Mouse (Mus musculus) liver, embryonic 12.5 days (tissue): ENCODE results near the gene Pgap1. TPM values are rescaled to one million over a fixed set of nuclear protein-coding genes. Genes with fewer than 3 reads are reported as not detected.

Experiments
- ATAC-seq: fragments of 200-750 bp; cut with Nextera tagmentation; 2 replicates; pipeline ENCODE4 v1.8.0; 2017; ENCODE audit warnings: moderate number of reproducible peaks, mild to moderate bottlenecking, moderate library complexity
- H3K27ac ChIP-seq: fragments of 300-500 bp; sonication (generic); 2 replicates; pipeline ENCODE4 v1.5.1; 2016; ENCODE audit warnings: mild to moderate bottlenecking
- H3K27me3 ChIP-seq: fragments of 300-500 bp; sonication (generic); replicated peaks from 2 replicates; pipeline ENCODE4 v1.6.1; 2016; ENCODE audit warnings: mild to moderate bottlenecking, moderate library complexity
- H3K36me3 ChIP-seq: fragments of 300-500 bp; sonication (generic); 2 replicates; pipeline ENCODE4 v1.6.1; 2016; ENCODE audit warnings: mild to moderate bottlenecking, moderate library complexity
- H3K4me1 ChIP-seq: fragments of 300-500 bp; sonication (generic); 2 replicates; pipeline ENCODE4 v1.6.1; 2016
- H3K4me2 ChIP-seq: fragments of 300-500 bp; sonication (generic); 2 replicates; pipeline ENCODE4 v1.6.1; 2016; ENCODE audit warnings: mild to moderate bottlenecking, moderate library complexity
- H3K4me3 ChIP-seq: fragments of 300-500 bp; sonication (generic); 2 replicates; pipeline ENCODE4 v1.5.1; 2016; ENCODE audit warnings: mild to moderate bottlenecking, moderate library complexity
- H3K9ac ChIP-seq: fragments of 300-500 bp; sonication (generic); 2 replicates; pipeline ENCODE4 v1.6.1; 2016; ENCODE audit warnings: mild to moderate bottlenecking, moderate library complexity
- H3K9me3 ChIP-seq: fragments of 300-500 bp; sonication (generic); replicated peaks from 2 replicates; pipeline ENCODE4 v1.6.1; 2016; ENCODE audit warnings: mild to moderate bottlenecking, moderate library complexity
- WGBS: fragments of 180-500 bp; shearing (Covaris S2); methylation state at CpG from one replicate; pipeline ENCODE4 v1.1.7; 2016; ENCODE audit not compliant: insufficient replicate concordance; 5-methylcytosine and 5-hydroxymethylcytosine counted together
- polyA plus RNA-seq: library from polyadenylated mRNA; unstranded; fragments of >200 nt; fragmentation: Nextera tagmentation; extraction: Ambion mirVana; gene quantifications from 2 replicates; pipeline ENCODE4 v1.2.1, GENCODE M21; 2016

Pgap1 gene
- polyA plus RNA-seq, 1 experiment from 2014 or later, result 1.3 TPM

DNA sequence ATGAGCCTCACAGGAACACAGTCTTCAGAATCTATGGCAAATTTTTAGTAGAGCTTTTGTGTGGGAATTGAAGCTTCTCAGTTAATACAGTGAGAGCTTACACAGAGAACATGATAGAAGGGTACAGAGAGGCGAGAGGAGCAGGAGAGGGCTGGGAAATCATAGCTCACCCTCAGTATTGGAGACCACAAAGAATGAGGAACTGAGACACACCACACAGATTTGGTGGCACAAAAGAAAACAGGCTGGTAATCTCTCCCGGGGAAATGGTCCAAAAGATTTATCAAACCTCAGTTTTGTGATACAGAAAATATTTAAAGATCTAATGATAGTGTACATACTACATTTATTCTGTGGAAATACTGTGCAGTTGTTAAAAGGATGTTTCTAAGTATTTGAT is 11.6 kb upstream of the Pgap1 start:
- Histone ChIP-seq H3K9me3 (no peaks in the 10 kb centered on the region), H3K4me1 (no peaks in the 10 kb centered on the region), H3K27me3 (no peaks in the 10 kb centered on the region), H3K27ac (no peak overlapping the region), H3K4me3 (no peak overlapping the region), H3K9ac (no peak overlapping the region), H3K4me2 (no peak overlapping the region), H3K36me3 (no peaks in the 10 kb centered on the region)
- 28% methylated on average over 2 of the region's 2 CpGs for WGBS
- ATAC-seq, result no peak

DNA sequence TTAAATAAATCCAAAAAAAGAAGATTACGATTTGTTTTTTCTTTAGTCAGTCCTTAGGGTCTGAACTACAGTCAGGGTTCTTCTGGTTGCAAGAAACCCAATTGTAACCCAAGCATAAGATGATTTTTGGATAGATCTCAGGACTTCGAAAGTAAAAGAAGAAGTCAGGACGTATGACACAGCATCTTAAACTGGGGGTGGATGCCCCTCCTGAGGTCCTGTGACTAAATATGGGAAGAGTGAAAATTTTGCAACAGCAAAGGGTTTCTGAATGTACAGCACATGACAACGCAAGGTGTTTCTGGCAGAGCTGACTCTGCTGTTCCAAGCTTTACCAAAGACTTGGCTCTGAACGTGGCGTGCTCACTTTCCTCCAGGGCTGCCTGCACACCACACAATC is 6.4 kb upstream of the Pgap1 start:
- Histone ChIP-seq H3K4me1 (no peaks in the 10 kb centered on the region), H3K27ac (no peak overlapping the region), H3K36me3 (no peaks in the 10 kb centered on the region), H3K4me2 (no peak overlapping the region), H3K9ac (no peak overlapping the region), H3K27me3 (peaks cover 8% of the 10 kb centered on the region; the same call in 1 of the 2 replicates), H3K9me3 (no peaks in the 10 kb centered on the region), H3K4me3 (no peak overlapping the region)
- no peak for ATAC-seq
- WGBS, result 59% methylated on average over 6 of the region's 6 CpGs

DNA sequence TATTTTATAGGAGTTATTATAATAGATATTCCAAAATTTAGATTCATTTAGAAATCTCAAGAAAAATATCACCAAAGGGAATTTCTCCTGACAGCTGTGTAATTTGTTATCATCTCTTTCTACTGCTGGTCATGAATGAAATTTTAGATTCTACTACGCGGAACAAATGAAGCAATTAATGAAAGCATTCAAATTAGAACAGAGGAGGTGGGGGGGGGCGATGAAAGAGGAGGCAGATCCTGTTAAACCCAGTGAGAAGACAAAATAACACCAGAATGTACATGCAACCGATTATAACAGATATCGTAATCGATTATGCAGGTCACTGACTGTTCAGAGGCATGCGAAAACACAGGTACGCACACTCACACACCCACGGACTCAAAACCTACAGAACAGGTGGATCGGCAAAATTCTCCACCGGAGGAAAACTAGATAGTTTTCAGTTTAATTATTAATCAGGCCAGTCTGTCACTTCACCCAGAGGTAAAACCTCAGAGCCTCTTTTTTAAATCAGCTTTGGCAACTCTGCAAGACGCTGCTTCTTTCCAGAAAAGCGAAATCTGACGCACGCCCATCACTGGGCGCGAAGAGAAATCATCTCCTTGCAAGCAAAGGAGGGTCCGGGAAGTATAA is 780 bp downstream of the Pgap1 start:
- Histone ChIP-seq H3K4me2 (peak overlapping the region; percentile 79), H3K27ac (no peak overlapping the region), H3K4me3 (peak overlapping the region; percentile 60), H3K36me3 (no peaks in the 10 kb centered on the region), H3K27me3 (peaks cover 22% of the 10 kb centered on the region), H3K4me1 (0 out of 2 replicates have a peak, but pooled peaks cover 3% of the 10 kb centered on the region), H3K9ac (peak overlapping the region; percentile 41; the same call in 1 of the 2 replicates), H3K9me3 (no peaks in the 10 kb centered on the region)
- ATAC-seq, result no peak
- WGBS, result 9% methylated on average over 18 of the region's 18 CpGs

GRCm38 (mm10) chr1:54555364-54556140 is 1.9 kb downstream of the Pgap1 start:
- no peak overlapping the region for H3K4me2 ChIP-seq
- 0 out of 2 replicates have a peak, but pooled peaks cover 3% of the 10 kb centered on the region for H3K4me1 ChIP-seq
- 48% methylated on average over 4 of the region's 4 CpGs for WGBS

GRCm38 (mm10) chr1:54552621-54553020 is 4.9 kb downstream of the Pgap1 start:
- 67% methylated on average over 2 of the region's 2 CpGs for WGBS
- Histone ChIP-seq H3K9me3 (no peaks in the 10 kb centered on the region), H3K4me2 (no peak overlapping the region), H3K4me1 (0 out of 2 replicates have a peak, but pooled peaks cover 3% of the 10 kb centered on the region), H3K27me3 (peaks cover 11% of the 10 kb centered on the region), H3K36me3 (no peaks in the 10 kb centered on the region), H3K4me3 (no peak overlapping the region), H3K27ac (no peak overlapping the region), H3K9ac (no peak overlapping the region)
- ATAC-seq, result no peak

More at GRCm38 (mm10) chr1:54555364-54556140, 1.9 kb downstream of the Pgap1 start:
- no peaks in the 10 kb centered on the region for H3K9me3 ChIP-seq
- no peaks in the 10 kb centered on the region for H3K36me3 ChIP-seq
- H3K27me3 ChIP-seq, result peaks cover 22% of the 10 kb centered on the region
- H3K4me3 ChIP-seq, result no peak overlapping the region
- H3K9ac ChIP-seq, result no peak overlapping the region
- ATAC-seq, result no peak
- no peak overlapping the region for H3K27ac ChIP-seq

DNA sequence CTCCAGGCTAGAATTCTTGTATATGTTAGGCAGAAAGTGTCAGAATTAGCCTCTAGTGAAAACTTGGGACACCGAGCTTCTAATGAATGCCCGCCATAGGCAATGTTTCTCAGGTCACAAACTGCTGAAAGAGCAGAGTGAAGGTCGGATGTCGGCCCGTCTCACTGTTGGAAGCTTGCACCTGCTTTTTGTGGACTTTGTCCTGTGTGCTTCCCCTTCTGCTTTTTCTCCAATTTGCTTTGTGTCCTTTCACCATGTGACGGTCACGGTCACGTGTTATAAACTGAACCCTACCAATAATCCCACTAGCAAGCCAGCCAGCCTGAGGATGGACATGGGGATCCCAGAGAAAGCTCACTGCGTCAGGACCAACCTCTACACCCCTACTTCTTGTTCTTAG is 12.3 kb downstream of the Pgap1 start:
- no peak overlapping the region for H3K27ac ChIP-seq
- no peak overlapping the region for H3K9ac ChIP-seq
- H3K4me3 ChIP-seq, result no peak overlapping the region
- 78% methylated on average over 9 of the region's 9 CpGs for WGBS
- no peaks in the 10 kb centered on the region for H3K27me3 ChIP-seq
- no peak for ATAC-seq
- H3K4me2 ChIP-seq, result no peak overlapping the region
- no peaks in the 10 kb centered on the region for H3K4me1 ChIP-seq
- H3K9me3 ChIP-seq, result no peaks in the 10 kb centered on the region
- no peaks in the 10 kb centered on the region for H3K36me3 ChIP-seq

DNA sequence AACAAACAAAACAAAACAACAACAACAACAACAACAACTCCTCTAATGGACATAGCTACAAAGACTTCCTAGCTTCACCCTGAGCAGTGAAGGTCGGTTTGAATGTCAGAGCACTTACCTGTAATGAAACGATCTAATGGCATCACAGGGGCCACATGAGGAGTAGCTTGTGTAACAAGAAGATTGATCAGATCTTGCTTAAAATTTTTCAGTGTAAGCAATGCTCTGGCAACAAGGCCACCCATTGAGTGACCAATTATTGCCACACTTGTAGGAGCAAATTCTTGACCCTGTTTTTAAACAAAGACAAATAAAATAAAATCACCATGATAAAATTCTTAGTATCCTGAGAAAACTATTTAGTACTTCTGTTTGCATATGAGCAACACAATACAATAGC is 14.6 kb downstream of the Pgap1 start:
- Histone ChIP-seq H3K4me2 (no peak overlapping the region), H3K4me1 (no peaks in the 10 kb centered on the region), H3K9ac (no peak overlapping the region), H3K4me3 (no peak overlapping the region), H3K9me3 (no peaks in the 10 kb centered on the region), H3K27ac (no peak overlapping the region), H3K36me3 (no peaks in the 10 kb centered on the region), H3K27me3 (no peaks in the 10 kb centered on the region)
- 51% methylated on average over 2 of the region's 2 CpGs for WGBS
- ATAC-seq, result no peak

GRCm38 (mm10) chr1:54531170-54531569 is 26.3 kb downstream of the Pgap1 start:
- 53% methylated on average over 6 of the region's 6 CpGs for WGBS
- H3K4me3 ChIP-seq, result no peak overlapping the region
- H3K9me3 ChIP-seq, result no peaks in the 10 kb centered on the region
- no peak overlapping the region for H3K27ac ChIP-seq
- no peak overlapping the region for H3K9ac ChIP-seq
- H3K4me2 ChIP-seq, result no peak overlapping the region
- H3K27me3 ChIP-seq, result no peaks in the 10 kb centered on the region
- no peak for ATAC-seq
- H3K4me1 ChIP-seq, result no peaks in the 10 kb centered on the region
- no peaks in the 10 kb centered on the region for H3K36me3 ChIP-seq

GRCm38 (mm10) chr1:54523717-54524116 is 33.8 kb downstream of the Pgap1 start:
- no peak overlapping the region for H3K27ac ChIP-seq
- no peaks in the 10 kb centered on the region for H3K4me1 ChIP-seq
- H3K9ac ChIP-seq, result no peak overlapping the region
- H3K4me3 ChIP-seq, result no peak overlapping the region
- H3K4me2 ChIP-seq, result no peak overlapping the region
- H3K36me3 ChIP-seq, result no peaks in the 10 kb centered on the region
- no peaks in the 10 kb centered on the region for H3K27me3 ChIP-seq
- ATAC-seq, result no peak
- H3K9me3 ChIP-seq, result no peaks in the 10 kb centered on the region
- WGBS, result 36% methylated on average over 2 of the region's 2 CpGs

GRCm38 (mm10) chr1:54520062-54520577 is 37.4 kb downstream of the Pgap1 start:
- Histone ChIP-seq H3K4me1 (no peaks in the 10 kb centered on the region), H3K27ac (no peak overlapping the region), H3K36me3 (no peaks in the 10 kb centered on the region), H3K9me3 (no peaks in the 10 kb centered on the region), H3K4me2 (no peak overlapping the region), H3K9ac (no peak overlapping the region), H3K27me3 (no peaks in the 10 kb centered on the region), H3K4me3 (no peak overlapping the region)
- 72% methylated on average over 5 of the region's 5 CpGs for WGBS
- no peak for ATAC-seq

GRCm38 (mm10) chr1:54513836-54514235 is 43.6 kb downstream of the Pgap1 start:
- H3K9me3 ChIP-seq, result no peaks in the 10 kb centered on the region
- no peak overlapping the region for H3K4me2 ChIP-seq
- no peaks in the 10 kb centered on the region for H3K4me1 ChIP-seq
- 64% methylated on average over 1 of the region's 1 CpGs for WGBS
- H3K36me3 ChIP-seq, result no peaks in the 10 kb centered on the region
- no peak overlapping the region for H3K9ac ChIP-seq
- H3K4me3 ChIP-seq, result no peak overlapping the region
- no peak overlapping the region for H3K27ac ChIP-seq
- no peaks in the 10 kb centered on the region for H3K27me3 ChIP-seq
- ATAC-seq, result no peak

DNA sequence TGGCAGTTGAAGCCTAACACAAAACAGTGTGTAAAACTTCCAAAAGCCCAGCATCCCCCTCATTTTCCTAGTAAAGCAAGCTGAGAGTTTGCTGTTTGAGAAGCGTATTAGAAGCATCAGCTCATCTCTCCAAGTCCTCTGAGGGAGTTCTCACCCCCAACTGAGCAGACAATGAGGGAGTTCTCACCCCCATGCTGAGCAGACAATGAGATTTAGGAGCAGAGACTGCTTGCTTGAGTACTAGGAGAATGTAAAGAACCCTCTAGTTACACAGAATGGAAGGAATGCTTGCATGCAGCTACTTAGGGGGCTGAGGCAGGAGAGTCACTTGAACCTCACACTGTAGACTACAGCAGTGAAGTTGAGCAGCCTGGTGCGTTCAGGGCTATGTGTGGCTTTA is 59.0 kb downstream of the Pgap1 start:
- H3K27ac ChIP-seq, result no peak overlapping the region
- WGBS, result 58% methylated on average over 2 of the region's 2 CpGs
- H3K4me1 ChIP-seq, result no peaks in the 10 kb centered on the region
- H3K9ac ChIP-seq, result no peak overlapping the region
- no peaks in the 10 kb centered on the region for H3K36me3 ChIP-seq
- no peak overlapping the region for H3K4me3 ChIP-seq
- no peak overlapping the region for H3K4me2 ChIP-seq
- H3K9me3 ChIP-seq, result 0 out of 2 replicates have a peak, but pooled peaks cover 4% of the 10 kb centered on the region
- no peaks in the 10 kb centered on the region for H3K27me3 ChIP-seq
- no peak for ATAC-seq
